Mouse (Mus musculus) neural tube, embryonic 10.5 days (tissue): ENCODE data around the gene Astn1.

Experiments
- DNase-seq: peaks from one replicate; pipeline ENCODE4 v3.0.0-alpha.2; 2017; ENCODE audit warnings: low spot score; ENCODE audit errors: extremely low spot score

The Astn1 gene

GRCm38 (mm10) chr1:158361964-158362291 lies at the start of gene Astn1:
Astn1 (plus strand) TSS chr1:158362273.
- DNase-seq: no peak

- DNase-seq: no peak
Observed at GRCm38 (mm10) chr1:158323325-158323724, 38.7 kb upstream of the Astn1 start.

- no peak for DNase-seq
Observed at GRCm38 (mm10) chr1:158328126-158328525, 33.9 kb upstream of the Astn1 start.

GRCm38 (mm10) chr1:158328839-158329238 lies 33.2 kb upstream of the Astn1 start:
- no peak for DNase-seq

GRCm38 (mm10) chr1:158343243-158343714 lies 18.8 kb upstream of the Astn1 start:
- DNase-seq: peak; percentile 25

- no peak for DNase-seq
Observed at GRCm38 (mm10) chr1:158353656-158354371, 8.3 kb upstream of the Astn1 start.

- DNase-seq: peak; percentile 53
Observed at GRCm38 (mm10) chr1:158355177-158356050, 6.7 kb upstream of the Astn1 start.

GRCm38 (mm10) chr1:158356051-158356461 lies 6.0 kb upstream of the Astn1 start, which contains the start of gene Brinp2:
Brinp2 (minus strand) TSS chr1:158356326.
- DNase-seq: peak; percentile 82

- DNase-seq: peak; percentile 69
Observed at GRCm38 (mm10) chr1:158362292-158363101, 424 bp downstream of the Astn1 start.

GRCm38 (mm10) chr1:158364461-158364860 lies 2.4 kb downstream of the Astn1 start:
- DNase-seq: no peak

GRCm38 (mm10) chr1:158382277-158382676 lies 20.2 kb downstream of the Astn1 start:
- DNase-seq: no peak

- DNase-seq: no peak
Observed at GRCm38 (mm10) chr1:158383210-158383609, 21.1 kb downstream of the Astn1 start.

- DNase-seq: no peak
Observed at GRCm38 (mm10) chr1:158385311-158385710, 23.2 kb downstream of the Astn1 start.

- no peak for DNase-seq
Observed at GRCm38 (mm10) chr1:158386781-158387180, 24.7 kb downstream of the Astn1 start.

- no peak for DNase-seq
Observed at GRCm38 (mm10) chr1:158388995-158389394, 26.9 kb downstream of the Astn1 start.

GRCm38 (mm10) chr1:158390693-158391092 lies 28.6 kb downstream of the Astn1 start:
- DNase-seq: no peak

- DNase-seq: no peak
Observed at GRCm38 (mm10) chr1:158397058-158397457, 35.0 kb downstream of the Astn1 start.

GRCm38 (mm10) chr1:158400898-158401297 lies 38.8 kb downstream of the Astn1 start:
- no peak for DNase-seq

- no peak for DNase-seq
Observed at GRCm38 (mm10) chr1:158405899-158406769, 44.1 kb downstream of the Astn1 start.

GRCm38 (mm10) chr1:158408124-158408523 lies 46.1 kb downstream of the Astn1 start:
- DNase-seq: no peak

GRCm38 (mm10) chr1:158411146-158411545 lies 49.1 kb downstream of the Astn1 start:
- DNase-seq: no peak
